Mouse (Mus musculus) G1E (cell line): Measurements from ENCODE around the gene Cct6b.

ENCODE experiments used
- CTCF ChIP-seq: IDR thresholded peaks from 2 replicates; pipeline ENCODE4 v1.5.1; 2012; ENCODE audit warnings: low read depth, low read length, inconsistent platforms, mixed read lengths
- GATA2 ChIP-seq: IDR thresholded peaks from 2 replicates; pipeline ENCODE4 v1.6.1; 2012; ENCODE audit warnings: low read depth, low read length, inconsistent platforms, borderline replicate concordance

DNA sequence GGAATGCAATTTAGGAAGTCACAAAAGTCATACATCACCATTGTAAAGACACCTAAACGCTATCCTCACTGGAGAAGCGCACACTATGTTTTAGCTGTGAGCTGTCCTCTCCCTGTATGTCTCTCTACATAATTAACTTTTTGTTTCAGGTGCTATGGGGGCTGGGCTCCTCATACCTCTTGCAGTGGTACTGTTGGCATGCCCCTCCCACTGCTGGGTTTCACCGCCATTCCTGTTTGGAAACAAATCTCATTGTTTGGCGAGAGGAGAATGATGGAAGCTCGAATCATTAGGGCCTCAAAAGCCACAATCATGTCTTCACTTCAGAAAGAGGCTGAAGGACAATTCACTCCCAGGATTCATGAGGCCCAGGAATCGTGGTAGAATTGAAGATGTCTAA, 59.0 kb downstream of the Cct6b start:
- TF ChIP-seq CTCF, result no peak
- TF ChIP-seq GATA2, result no peak
